Mouse (Mus musculus): ENCODE results near the gene Pik3ap1.

DNA sequence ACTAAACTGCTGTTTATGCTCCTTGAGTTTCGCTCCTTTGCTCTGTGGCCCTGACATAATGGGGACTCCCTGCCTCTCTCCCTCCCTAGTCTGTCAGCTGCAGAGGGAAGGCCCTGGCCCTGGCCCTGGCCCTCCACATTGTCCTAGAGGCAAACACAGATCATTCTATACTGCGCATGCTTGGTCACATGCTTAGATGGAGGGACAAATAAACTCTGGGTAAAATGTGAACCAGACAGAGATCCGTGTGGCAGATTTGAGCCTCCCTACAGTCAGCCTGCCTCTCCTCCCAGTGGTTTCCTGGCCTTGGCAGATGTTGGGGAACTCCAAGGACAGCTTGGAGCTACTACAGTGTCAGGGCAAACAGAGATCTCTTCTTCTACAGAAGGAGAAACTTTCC is 81.0 kb downstream of the Pik3ap1 start:
- TF ChIP-seq POLR2A (IDR thresholded peaks at IDR 0.05; ENCODE audit: insufficient read depth, low read length) (no peak), CTCF (IDR thresholded peaks at IDR 0.05; ENCODE audit: low read depth, low read length) (no peak), EP300 (IDR thresholded peaks at IDR 0.05; ENCODE audit: insufficient read depth, low read depth, low read length) (no peak)

Data from ES-Bruce4 (cell line).